Mouse (Mus musculus) mature B cell (primary cell): ENCODE data around the gene Pigs.

Source experiments
- in situ Hi-C: fragments of 300-500 bp; cut with MboI; formaldehyde crosslinking; loops from 2 replicates; pipeline ENCODE4 v1.14.3; 2019

Pigs gene

DNA sequence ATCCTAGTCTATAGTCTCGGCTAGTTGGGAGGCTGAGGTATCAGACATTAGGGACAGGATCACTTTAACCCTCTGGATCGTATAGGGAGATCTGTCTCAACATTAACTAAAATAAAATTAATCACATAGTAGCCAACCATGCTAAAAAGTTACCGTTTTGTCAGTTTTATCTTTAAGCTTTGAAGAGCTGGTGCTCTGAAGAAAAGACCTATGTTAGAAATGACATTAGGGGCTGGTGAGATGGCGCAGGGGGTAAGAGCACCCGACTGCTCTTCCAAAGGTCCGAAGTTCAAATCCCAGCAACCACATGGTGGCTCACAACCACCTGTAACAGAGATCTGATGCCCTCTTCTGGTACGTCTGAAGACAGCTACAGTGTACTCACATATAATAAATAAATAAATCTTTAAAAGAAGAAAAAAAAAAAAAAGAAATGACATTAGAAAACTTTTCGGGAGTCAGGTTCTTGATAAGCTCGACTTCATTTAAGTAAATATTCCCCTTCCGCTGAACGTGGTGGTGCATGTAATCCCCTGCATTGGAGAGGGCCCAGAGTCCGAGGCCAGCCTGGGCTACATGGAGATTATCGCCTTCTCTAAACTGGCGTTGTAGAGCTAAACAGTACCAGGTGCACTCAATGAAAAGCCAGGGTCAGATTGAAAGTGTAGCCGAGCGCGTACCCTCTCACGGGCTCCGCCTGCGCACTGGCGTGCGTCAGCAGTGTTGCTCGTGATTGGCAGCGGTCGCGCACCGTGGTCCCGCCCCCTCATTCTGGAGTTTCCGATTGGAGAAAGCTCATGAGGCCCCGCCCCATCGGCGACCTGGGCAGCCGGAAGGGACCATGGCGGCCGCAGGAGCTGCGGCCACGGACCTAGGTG lies at the start of gene Pigs:
Gene Pigs, plus strand, starts transcription at position 782 of the 878 bp plus-strand sequence.
- in situ Hi-C loops = no loop called here

DNA sequence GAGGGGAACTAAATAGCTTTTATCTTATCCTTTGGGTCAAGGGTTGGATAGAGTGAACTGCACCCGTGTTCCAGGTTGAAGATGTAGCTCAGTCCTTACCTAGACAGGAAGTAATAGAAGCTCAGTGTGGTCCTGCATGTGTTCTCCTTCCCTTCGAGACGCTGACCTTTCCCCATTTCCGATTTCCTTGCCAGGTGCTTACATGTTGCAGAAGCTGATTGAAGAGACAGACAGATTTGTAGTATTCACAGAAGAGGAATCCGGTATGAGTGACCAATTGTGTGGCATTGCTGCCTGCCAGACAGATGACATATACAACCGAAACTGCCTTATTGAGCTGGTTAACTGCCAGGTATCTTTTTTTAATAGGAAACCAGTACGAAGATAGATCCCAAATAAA lies 49.4 kb upstream of the Pigs start:
- in situ Hi-C loops = no loop called here

DNA sequence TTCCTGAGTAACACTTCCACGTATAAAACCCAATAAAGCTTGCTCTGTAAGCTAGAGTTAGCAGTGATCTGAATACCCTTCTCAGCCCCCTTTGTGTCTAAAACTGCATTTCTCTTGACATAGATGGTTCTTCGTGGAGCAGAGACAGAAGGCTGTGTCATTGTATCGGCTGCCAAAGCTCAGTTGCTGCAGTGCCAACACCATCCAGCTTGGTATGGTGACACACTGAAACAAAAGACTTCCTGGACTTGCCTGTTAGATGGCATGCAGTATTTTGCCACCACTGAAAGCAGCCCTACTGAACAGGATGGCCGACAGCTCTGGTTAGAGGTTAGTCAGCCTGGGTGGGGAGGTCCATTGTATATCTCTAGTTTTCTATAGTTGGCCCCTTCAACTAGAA lies 48.6 kb upstream of the Pigs start:
- in situ Hi-C loops = no loop called here

DNA sequence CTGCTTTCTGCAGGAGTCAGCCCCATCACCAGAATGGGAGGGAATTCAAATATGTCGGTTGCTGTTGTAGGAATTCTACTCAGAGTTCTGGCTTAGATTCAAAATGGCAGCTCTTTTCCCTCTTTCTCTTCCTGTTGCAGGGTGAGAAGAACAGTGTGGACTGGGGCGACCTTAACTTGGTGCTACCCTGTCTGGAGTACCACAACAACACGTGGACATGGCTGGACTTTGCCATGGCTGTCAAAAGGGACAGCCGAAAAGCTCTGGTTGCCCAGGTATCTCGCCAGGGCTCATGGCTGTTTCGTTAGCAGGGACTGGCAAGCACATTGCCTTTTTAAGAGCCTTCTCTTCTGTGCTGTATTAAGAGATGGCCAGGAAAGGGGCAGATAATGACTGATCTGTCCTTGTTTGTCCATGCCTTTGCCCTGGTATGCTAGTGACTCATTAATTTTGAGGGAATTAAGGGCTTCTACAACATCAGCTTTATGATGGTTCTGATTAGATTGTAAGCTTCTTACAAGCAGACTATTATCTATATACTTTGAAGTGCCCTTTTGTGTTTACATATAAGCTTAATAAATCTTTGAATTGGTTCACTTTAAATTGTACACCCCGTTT lies 39.0 kb upstream of the Pigs start:
- in situ Hi-C loops = no loop called here

DNA sequence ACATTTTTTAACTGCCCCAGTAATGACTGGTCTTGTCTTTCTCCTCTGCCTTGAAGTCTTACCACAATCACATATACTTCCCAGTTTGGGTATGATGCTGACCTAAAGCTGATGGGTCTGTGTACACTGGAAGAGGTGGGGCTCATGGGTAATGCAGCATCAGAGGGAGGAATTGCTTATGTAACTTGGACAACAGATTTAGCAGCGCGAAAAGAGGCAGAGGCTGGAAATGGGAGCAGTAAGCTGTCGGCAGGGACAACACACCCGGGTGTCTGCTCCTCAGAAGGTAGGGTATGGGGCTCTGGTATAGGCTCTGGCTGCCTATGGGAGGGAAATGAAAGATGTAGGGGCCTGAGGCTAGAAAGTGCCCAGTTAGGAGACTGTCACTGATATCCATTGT lies 37.6 kb upstream of the Pigs start, which contains the start of gene BC030499:
Gene BC030499, plus strand, starts transcription at position 188 of the 400 bp plus-strand sequence.
- in situ Hi-C loops = no loop called here

DNA sequence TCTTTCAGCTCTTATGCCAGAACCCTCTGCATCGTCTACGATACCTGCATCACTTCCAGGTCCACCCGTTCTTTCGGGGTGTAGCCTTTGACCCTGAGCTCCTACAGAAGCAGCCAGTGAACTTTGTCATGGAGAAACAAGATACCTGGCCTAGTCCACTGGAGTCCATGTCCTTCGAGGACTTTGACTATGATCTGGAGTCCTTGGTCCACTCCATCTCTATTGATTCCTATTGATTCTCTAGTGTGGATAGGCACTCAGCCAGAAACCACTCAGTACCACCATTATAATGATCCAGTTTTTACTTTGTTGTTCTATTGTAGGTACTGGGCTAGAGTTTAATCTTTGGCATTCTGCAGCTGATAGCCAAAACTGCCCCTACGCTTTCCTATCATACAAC lies 33.6 kb upstream of the Pigs start:
- in situ Hi-C loops = no loop called here

DNA sequence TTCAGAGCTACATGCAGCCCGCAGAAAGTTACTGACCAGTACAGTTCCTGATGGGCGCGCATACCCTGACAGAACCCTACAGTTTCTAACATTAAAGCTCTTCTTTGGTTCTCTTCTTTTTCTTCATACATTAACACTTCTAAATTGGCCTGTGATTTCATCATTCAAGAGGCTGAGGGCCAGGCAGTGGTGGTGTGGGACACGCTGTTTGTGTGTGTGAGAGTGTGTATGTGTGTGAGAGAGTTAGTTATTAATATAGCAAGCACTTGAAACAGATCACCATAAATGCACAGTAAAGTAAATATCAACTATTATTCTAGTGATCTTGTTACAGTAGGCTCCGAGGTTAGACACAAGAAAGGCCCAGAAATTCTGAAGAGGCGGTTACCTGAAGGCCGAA lies 27.3 kb upstream of the Pigs start:
- in situ Hi-C loops = no loop called here

DNA sequence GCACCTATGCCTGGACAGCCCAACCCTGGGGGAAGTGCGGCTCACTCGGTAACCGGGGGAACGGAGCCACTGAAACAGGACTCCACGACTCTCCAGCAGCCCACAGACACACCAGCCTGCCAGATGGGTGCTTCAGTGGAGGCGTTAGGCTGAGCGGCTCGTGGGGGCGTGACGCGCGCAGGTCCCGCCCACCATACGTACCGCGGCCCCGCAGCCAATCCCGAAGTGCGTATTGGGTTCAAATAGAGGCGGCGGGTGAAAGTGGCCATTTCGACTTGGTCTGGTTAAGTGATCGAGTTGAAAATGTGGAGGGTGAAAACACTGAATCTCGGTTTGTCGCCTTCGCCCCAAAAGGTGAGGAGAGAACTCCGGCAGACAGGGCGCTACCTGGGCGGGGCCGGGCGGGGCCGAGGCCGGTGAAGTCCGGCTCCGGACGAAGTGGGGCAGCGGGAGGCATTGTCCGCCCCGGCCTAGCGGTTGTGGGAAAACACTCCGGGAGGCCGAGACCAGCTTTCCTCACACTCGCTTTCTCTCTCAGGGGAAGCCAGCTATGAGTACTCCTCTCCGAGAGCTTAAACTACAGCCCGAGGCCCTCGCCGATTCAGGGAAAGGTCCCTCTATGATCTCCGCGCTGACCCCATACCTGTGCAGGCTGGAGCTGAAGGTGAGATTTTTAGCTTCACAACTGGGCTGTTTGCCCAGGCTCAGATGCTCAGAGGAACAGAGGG lies 26.7 kb upstream of the Pigs start, which contains the start of gene Spag5:
Gene Spag5, plus strand, starts transcription at position 173 of the 728 bp plus-strand sequence.
- in situ Hi-C loops = no loop called here

DNA sequence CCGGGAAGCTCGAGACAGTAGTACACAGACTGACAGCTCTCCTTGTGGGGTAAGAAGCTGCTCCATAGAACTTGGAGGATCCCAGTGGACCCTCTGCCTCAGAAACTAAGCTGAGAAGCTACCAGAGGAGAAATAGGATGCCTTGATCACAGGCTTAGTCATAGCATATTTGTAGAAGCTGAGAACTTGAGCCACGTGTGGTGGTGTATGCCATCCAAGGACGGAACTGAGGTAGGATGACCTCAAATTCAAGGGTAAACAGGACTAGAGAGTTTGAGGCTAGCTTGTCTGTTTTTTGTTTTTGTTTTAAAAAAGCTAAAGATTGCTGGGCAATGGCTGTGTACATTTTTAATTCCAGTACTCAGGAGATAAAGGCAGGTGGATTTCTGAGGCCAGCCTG lies 22.9 kb upstream of the Pigs start:
- in situ Hi-C loops = no loop called here

DNA sequence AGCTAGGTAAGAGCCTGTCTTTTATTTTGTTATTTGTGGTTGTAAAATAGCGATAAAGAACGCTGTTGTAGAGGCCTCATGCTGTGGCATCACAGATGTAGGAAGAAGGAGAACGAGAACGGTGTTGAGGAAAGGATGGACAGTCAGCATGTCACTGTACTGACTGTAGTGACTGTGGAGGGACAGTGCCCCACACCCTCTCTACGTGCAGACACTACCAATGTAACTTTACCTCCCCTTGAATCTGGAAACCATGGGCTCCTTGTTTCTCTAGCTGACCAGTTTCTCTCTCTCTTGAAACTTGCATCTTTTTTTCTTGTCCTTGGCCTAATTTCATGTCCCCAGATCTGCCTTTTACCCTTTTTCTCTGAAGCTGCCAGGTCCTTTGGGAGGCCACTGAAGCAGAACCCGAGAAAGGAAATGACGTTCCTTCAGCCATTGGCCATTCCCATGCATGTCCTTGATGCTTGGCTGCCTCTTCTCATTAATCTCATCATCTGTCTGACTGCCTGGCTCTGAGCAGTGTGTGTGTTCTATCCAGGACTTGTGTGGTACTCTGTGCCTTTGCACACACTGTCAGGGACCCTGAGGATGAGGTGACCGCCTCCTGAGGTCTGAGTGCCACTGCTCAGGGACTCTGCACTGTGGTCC lies 17.2 kb upstream of the Pigs start:
- in situ Hi-C loops = no loop called here

DNA sequence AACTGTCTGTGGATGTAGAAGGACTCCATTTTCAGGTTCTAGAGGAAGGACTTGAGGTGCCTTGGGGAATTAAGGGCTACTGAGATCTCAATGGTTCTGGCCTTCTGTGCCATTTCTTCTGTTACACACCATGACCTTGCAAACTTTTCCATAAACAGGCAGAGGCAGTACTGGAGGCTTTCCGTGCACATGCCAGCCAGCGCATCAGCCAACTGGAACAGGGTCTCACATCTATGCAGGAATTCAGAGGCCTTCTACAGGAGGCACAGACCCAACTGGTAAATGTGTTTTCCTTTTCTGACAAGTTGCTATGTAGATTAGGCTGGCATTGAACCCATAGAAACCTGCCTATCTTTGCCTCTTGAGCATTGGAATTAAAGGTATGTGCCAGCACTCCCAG lies 14.6 kb upstream of the Pigs start:
- in situ Hi-C loops = no loop called here

DNA sequence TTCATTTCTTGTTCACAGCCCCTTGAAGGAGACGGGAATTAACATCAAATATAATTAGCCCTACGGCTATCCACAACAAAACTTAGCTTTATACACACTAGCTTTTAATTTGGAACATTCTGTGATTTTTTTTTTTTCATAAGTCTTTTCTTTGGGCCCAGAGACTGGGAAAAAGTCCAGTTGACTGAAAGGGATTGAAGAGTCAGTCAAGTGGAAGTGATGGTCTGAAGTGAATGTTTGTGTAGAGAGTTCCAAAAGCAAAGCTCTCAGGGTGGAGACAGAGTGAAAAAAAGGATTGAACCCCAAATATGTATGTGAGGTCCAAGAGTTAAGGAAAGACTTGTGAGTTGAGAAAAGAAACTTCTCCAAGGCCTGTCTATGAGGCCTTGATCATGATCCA lies 9.8 kb upstream of the Pigs start:
- in situ Hi-C loops = no loop called here

DNA sequence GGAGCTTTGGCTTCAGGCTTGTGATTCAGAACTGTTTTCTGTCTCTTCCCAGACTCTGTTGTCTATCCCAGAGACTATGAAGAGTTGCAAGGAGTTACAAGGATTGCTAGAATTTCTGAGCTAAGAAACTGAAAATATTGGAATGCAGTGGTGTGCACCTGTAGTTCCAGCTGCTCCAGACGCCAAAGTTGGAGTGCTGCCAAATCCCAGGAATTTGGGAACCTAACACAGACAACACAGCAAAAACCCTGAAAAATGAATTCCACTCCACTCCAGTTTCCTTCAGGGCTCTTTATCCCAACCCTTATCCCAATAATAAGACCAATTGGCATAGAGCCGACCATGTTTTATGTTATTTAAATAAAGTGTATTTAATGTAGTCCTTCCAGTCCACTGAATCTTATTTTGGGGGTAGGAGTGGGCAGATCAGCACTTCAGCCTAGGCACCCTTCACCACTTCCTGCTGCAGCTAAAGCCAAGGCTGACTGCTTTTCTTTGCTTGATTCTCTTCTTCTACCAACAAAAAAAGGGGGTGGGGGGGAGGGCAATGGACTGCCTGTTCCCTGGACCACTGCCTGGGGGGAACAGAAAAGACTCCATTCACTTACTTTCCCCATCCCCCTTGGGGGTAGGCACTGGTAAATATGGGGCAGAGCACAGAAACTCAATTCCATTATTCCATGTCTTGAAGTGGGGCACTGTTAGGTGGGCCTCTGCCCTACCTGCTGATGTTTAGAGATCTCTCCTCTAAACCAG lies 6.0 kb upstream of the Pigs start:
- in situ Hi-C loops = no loop called here

DNA sequence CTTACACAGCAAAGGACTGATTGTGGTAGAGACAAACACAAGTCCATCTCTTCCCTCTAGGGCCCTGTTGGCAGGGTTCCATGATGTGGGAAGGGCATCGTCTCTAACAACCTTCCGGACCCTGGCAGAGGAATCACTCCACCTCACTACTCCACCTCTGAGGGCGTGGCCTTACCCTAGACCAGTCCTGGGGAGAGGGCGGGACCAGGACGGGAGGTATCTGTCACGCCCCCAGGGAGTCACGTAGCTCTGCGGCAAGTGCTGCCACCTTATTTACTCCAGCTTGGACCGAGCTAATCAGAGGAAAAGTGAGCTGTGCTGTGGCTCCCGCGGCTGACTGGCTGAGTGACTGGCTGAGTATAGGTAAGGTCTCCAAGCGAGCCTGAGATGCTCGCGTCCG lies 5.4 kb upstream of the Pigs start, which contains the start of gene Aldoc:
Gene Aldoc, plus strand, starts transcription at position 109 of the 400 bp plus-strand sequence.
- in situ Hi-C loops = no loop called here

DNA sequence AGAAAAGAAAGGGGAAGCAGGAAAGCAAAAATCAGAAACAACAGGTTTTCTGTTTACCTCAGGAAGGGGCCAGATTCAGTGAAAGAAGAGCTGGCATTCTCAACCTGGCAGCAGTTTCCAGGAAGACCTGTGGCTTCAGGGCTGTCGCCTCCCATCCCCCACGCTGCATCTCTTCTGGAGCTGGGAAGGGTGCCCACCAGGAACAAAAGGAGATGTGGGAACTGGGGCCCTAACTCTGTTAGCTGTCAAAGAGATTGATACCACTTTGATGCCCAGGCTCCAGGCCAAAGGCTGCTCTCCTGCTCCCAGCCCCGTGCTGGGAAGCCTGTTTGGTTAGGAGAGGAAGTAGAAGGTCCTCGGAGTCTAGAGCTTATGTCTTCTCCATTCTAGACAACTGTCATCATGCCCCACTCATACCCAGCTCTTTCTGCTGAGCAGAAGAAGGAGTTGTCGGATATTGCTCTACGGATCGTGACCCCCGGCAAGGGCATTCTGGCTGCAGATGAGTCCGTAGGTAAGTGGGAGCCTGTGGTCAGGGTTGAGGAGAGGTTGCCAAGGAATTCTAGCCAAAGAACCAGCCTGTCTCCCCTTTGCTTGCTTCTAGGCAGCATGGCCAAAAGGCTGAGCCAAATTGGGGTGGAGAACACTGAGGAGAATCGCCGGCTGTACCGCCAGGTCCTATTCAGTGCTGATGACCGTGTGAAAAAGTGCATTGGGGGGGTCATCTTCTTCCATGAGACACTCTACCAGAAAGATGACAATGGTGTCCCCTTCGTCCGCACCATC lies 4.0 kb upstream of the Pigs start:
- in situ Hi-C loops = no loop called here

DNA sequence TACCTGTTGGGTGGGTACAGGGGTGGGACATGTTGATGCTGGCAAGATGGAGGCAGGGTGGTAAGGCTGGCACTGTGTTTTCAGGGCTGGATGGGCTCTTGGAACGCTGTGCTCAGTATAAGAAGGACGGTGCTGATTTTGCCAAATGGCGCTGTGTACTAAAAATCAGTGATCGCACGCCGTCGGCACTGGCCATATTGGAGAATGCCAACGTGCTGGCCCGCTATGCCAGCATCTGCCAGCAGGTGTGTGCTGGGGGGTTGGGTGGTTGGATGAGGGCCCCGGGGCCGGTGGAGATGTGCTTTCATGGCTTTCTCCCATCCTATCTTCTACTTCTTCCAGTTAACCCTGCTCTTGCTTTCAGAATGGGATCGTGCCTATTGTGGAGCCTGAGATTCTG lies 3.2 kb upstream of the Pigs start:
- in situ Hi-C loops = no loop called here

DNA sequence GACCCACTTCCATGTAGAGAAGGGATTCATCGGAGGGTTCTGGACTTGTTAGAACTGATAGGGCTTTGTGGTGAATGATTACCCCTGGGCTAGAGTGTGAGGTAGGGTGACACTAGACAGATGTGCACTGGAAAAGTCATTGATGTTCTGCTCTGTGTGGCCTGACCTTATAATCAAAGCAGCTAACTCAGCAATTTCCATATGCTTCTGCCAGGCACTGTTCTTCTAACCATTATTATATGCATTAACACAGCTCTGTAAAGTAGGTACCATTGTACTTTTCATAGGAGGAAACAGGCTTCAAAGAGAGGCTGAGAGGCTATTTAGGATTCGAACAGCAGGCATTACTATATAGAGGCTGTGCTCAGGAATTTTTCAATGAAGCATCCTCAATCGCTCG lies 1.0 kb upstream of the Pigs start:
- in situ Hi-C loops = no loop called here

DNA sequence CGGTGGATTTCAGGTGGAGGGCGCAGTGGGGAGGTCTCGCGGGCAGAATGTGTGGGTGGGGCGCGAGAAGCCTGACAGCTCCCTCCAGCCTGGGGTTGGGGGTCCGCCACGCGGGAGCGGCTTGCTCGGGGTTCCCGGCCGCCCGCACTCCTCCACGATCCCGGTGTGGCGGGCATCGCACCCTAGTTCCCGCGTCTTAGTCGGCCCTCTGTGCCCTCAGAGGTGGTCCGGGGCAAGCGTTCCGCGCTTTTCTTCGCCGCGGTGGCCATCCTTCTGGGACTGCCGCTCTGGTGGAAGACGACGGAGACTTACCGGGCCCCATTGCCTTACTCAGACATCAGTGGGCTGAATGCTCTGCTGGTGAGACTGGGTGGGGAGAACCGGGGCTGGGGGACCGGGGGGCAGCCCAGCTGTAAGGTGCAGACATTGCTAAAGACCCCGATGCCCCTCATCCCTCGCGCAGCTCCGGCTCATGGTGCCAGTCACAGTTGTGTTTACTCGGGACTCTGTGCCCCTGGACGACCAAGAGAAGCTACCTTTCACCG lies 369 bp downstream of the Pigs start:
- in situ Hi-C loops = no loop called here

DNA sequence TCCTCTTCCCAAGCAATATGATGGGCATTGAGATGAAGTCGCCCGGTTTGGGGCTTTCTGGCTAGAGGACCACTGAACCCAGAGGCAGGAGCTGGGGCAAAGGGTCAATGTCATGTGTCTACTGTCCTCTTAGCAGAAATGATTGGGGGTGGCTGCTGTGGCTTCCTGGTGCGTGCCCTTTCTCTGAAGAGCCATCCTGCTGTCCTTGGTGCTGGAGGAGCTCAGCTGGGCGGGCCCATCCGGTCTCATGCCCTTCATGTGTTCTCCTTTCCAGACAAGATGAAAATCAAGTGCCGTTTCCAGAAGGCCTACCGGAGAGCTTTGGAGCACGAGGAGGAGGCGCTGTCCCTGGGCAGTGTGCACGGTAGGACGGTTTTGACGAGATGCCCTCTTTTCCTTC lies 4.5 kb downstream of the Pigs start:
- in situ Hi-C loops = no loop called here

DNA sequence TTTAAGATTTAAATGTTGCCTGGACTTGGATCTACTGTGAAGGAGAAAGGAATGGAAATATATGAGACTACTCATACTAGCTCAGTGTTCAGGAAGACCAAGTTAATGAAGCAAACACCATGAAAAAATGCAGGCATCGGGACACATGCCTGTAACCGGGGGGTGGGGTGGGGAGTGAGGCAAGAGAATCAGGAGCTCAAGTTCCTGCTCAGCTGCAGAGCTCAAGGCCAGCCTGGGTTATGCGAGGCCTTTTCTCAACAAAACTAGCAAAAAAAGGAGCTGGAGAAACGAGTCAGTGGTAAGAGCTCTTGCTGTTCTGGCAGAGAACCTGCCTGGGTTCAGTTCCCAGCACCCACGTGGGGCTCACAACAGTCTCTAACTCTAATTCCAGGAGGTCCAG lies 5.8 kb downstream of the Pigs start:
- in situ Hi-C loops = no loop called here
